Mouse (Mus musculus): ENCODE measurements around the gene Atp6v1a. TPM values are rescaled to one million over a fixed set of nuclear protein-coding genes. Genes with fewer than 3 reads are reported as not detected.

The Atp6v1a gene
- polyA plus RNA-seq, 1 experiment = 87.7 TPM

- Histone ChIP-seq H3K4me3 (ENCODE audit: low read depth, low read length) (no peak overlapping the region), H3K9ac (ENCODE audit: low read depth, poor library complexity, severe bottlenecking) (no peak overlapping the region), H3K9me3 (replicated peaks; ENCODE audit: control insufficient read depth, insufficient read depth, low read length, poor library complexity, severe bottlenecking) (no peaks in the 10 kb centered on the region), H3K36me3 (ENCODE audit: control insufficient read depth, insufficient read depth, low read length, poor library complexity, severe bottlenecking) (no peaks in the 10 kb centered on the region), H3K4me1 (ENCODE audit: control insufficient read depth, insufficient read depth, low read length) (no peaks in the 10 kb centered on the region), H3K27ac (ENCODE audit: insufficient read depth, low read length) (no peak overlapping the region), H3K27me3 (ENCODE audit: control insufficient read depth, insufficient read depth, low read length, poor library complexity, severe bottlenecking) (no peaks in the 10 kb centered on the region)
- no peak for TF ChIP-seq CTCF (IDR thresholded peaks at IDR 0.05; ENCODE audit: low read depth, low read length)
- TF ChIP-seq POLR2A (IDR thresholded peaks at IDR 0.05; ENCODE audit: insufficient read depth, low read length) = no peak
- no peak for TF ChIP-seq EP300 (IDR thresholded peaks at IDR 0.05; ENCODE audit: insufficient read depth, low read depth, low read length)
These were observed 29.5 kb upstream of the Atp6v1a start for GRCm38 (mm10) chr16:44168990-44169389.

DNA sequence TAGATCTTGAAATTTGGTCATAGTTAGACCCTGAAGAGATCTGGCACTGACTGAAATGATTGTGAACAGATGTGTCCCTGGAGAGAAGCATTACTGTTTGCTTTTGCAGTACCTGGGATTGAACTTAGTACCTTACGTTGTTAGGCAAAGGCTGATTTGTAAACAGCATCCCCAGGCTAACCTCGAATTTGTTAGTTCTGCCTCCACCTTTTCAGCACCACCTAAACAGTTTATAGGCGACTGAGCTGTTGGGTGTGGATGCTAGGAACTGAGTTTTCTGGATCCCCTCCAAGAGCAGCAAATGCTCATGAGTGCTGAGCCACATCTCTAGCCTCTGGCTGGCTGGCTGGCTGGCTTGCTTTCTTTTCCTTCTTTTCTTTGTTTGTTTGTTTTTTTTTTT lies 25.7 kb upstream of the Atp6v1a start:
- Histone ChIP-seq H3K27ac (ENCODE audit: insufficient read depth, low read length) (no peak overlapping the region), H3K9ac (ENCODE audit: low read depth, poor library complexity, severe bottlenecking) (no peak overlapping the region), H3K9me3 (replicated peaks; ENCODE audit: control insufficient read depth, insufficient read depth, low read length, poor library complexity, severe bottlenecking) (no peaks in the 10 kb centered on the region), H3K36me3 (ENCODE audit: control insufficient read depth, insufficient read depth, low read length, poor library complexity, severe bottlenecking) (peaks cover under 1% of the 10 kb centered on the region), H3K4me3 (ENCODE audit: low read depth, low read length) (no peak overlapping the region), H3K4me1 (ENCODE audit: control insufficient read depth, insufficient read depth, low read length) (no peaks in the 10 kb centered on the region), H3K27me3 (ENCODE audit: control insufficient read depth, insufficient read depth, low read length, poor library complexity, severe bottlenecking) (no peaks in the 10 kb centered on the region)
- TF ChIP-seq CTCF (IDR thresholded peaks at IDR 0.05; ENCODE audit: low read depth, low read length) = no peak
- no peak for TF ChIP-seq POLR2A (IDR thresholded peaks at IDR 0.05; ENCODE audit: insufficient read depth, low read length)
- no peak for TF ChIP-seq EP300 (IDR thresholded peaks at IDR 0.05; ENCODE audit: insufficient read depth, low read depth, low read length)

DNA sequence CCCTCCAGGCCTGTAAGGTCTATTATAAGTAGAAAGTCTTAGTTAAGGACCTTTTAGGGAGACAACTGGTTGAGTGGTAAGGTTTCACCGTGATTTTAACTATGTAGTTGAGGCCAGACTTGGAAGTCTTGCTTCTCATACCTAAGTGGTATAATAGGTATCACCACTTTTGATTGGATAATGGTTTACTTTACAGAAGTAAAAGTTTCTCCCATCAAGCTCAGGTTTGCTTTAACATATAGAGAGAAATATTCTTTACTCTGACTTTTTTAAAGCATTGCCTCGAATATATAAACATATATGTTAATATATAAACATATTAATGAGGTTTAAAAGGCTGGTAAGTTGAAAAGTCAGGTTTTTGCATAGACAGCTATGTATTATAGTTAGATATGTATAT lies 24.3 kb upstream of the Atp6v1a start:
- Histone ChIP-seq H3K36me3 (ENCODE audit: control insufficient read depth, insufficient read depth, low read length, poor library complexity, severe bottlenecking) (peaks cover 12% of the 10 kb centered on the region), H3K9me3 (replicated peaks; ENCODE audit: control insufficient read depth, insufficient read depth, low read length, poor library complexity, severe bottlenecking) (no peaks in the 10 kb centered on the region), H3K4me3 (ENCODE audit: low read depth, low read length) (no peak overlapping the region), H3K4me1 (ENCODE audit: control insufficient read depth, insufficient read depth, low read length) (no peaks in the 10 kb centered on the region), H3K9ac (ENCODE audit: low read depth, poor library complexity, severe bottlenecking) (no peak overlapping the region), H3K27me3 (ENCODE audit: control insufficient read depth, insufficient read depth, low read length, poor library complexity, severe bottlenecking) (no peaks in the 10 kb centered on the region), H3K27ac (ENCODE audit: insufficient read depth, low read length) (no peak overlapping the region)
- TF ChIP-seq EP300 (IDR thresholded peaks at IDR 0.05; ENCODE audit: insufficient read depth, low read depth, low read length) = no peak
- no peak for TF ChIP-seq POLR2A (IDR thresholded peaks at IDR 0.05; ENCODE audit: insufficient read depth, low read length)
- TF ChIP-seq CTCF (IDR thresholded peaks at IDR 0.05; ENCODE audit: low read depth, low read length) = no peak

GRCm38 (mm10) chr16:44159325-44159724 lies 19.8 kb upstream of the Atp6v1a start:
- Histone ChIP-seq H3K9ac (ENCODE audit: low read depth, poor library complexity, severe bottlenecking) (no peak overlapping the region), H3K27me3 (ENCODE audit: control insufficient read depth, insufficient read depth, low read length, poor library complexity, severe bottlenecking) (no peaks in the 10 kb centered on the region), H3K27ac (ENCODE audit: insufficient read depth, low read length) (no peak overlapping the region), H3K4me3 (ENCODE audit: low read depth, low read length) (no peak overlapping the region), H3K4me1 (ENCODE audit: control insufficient read depth, insufficient read depth, low read length) (no peaks in the 10 kb centered on the region), H3K9me3 (replicated peaks; ENCODE audit: control insufficient read depth, insufficient read depth, low read length, poor library complexity, severe bottlenecking) (no peaks in the 10 kb centered on the region), H3K36me3 (ENCODE audit: control insufficient read depth, insufficient read depth, low read length, poor library complexity, severe bottlenecking) (peaks cover 31% of the 10 kb centered on the region)
- no peak for TF ChIP-seq CTCF (IDR thresholded peaks at IDR 0.05; ENCODE audit: low read depth, low read length)
- no peak for TF ChIP-seq POLR2A (IDR thresholded peaks at IDR 0.05; ENCODE audit: insufficient read depth, low read length)
- TF ChIP-seq EP300 (IDR thresholded peaks at IDR 0.05; ENCODE audit: insufficient read depth, low read depth, low read length) = no peak

GRCm38 (mm10) chr16:44154497-44155057 lies 15.1 kb upstream of the Atp6v1a start:
- no peaks in the 10 kb centered on the region for H3K4me1 ChIP-seq (ENCODE audit: control insufficient read depth, insufficient read depth, low read length)
- H3K9me3 ChIP-seq (replicated peaks; ENCODE audit: control insufficient read depth, insufficient read depth, low read length, poor library complexity, severe bottlenecking) = no peaks in the 10 kb centered on the region
- no peak overlapping the region for H3K27ac ChIP-seq (ENCODE audit: insufficient read depth, low read length)
- TF ChIP-seq EP300 (IDR thresholded peaks at IDR 0.05; ENCODE audit: insufficient read depth, low read depth, low read length) (no peak), POLR2A (IDR thresholded peaks at IDR 0.05; ENCODE audit: insufficient read depth, low read length) (no peak), CTCF (IDR thresholded peaks at IDR 0.05; ENCODE audit: low read depth, low read length) (peak; percentile 6)
- peaks cover 27% of the 10 kb centered on the region for H3K36me3 ChIP-seq (ENCODE audit: control insufficient read depth, insufficient read depth, low read length, poor library complexity, severe bottlenecking)
- H3K27me3 ChIP-seq (ENCODE audit: control insufficient read depth, insufficient read depth, low read length, poor library complexity, severe bottlenecking) = no peaks in the 10 kb centered on the region
- H3K9ac ChIP-seq (ENCODE audit: low read depth, poor library complexity, severe bottlenecking) = no peak overlapping the region
- no peak overlapping the region for H3K4me3 ChIP-seq (ENCODE audit: low read depth, low read length)

DNA sequence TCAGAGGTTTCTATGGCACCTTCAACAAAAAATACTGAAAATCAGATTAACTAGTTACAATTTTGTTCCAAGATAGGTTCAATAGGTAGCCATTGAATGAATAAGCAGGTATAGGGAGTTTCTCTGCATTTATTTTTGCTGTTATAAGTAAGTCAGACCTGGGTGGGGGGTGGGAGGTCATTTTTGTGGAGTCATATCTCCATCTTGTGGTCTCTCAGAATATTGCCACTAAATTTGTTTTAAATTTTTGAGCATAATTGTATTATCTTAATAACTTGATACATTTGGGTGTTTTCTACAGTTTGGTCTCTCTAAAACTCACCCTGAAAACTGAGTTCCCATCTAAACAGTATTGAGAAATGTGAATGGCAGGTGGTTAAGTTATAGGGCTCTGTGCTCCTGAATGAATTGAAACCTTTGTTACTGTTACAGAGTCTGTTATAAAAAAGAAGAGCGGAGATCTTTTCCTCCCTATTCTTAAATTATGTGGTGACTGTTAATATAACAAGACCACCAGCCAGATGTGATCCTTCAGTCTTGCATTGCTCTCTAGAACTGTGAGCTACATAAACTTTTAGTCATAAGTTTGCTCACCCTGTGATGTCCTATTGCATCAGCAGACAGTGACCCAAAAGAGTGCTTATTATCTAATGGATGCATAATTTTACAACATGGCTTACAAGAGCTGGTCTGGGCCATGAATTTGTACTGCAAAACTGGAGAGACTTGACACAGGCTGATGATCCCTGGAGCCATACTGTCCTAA lies 9.7 kb upstream of the Atp6v1a start:
- Histone ChIP-seq H3K27me3 (ENCODE audit: control insufficient read depth, insufficient read depth, low read length, poor library complexity, severe bottlenecking) (no peaks in the 10 kb centered on the region), H3K9ac (ENCODE audit: low read depth, poor library complexity, severe bottlenecking) (no peak overlapping the region), H3K4me3 (ENCODE audit: low read depth, low read length) (no peak overlapping the region), H3K9me3 (replicated peaks; ENCODE audit: control insufficient read depth, insufficient read depth, low read length, poor library complexity, severe bottlenecking) (no peaks in the 10 kb centered on the region), H3K4me1 (ENCODE audit: control insufficient read depth, insufficient read depth, low read length) (no peaks in the 10 kb centered on the region), H3K27ac (ENCODE audit: insufficient read depth, low read length) (no peak overlapping the region), H3K36me3 (ENCODE audit: control insufficient read depth, insufficient read depth, low read length, poor library complexity, severe bottlenecking) (peaks cover 3% of the 10 kb centered on the region; the same call in 1 of the 2 replicates)
- TF ChIP-seq POLR2A (IDR thresholded peaks at IDR 0.05; ENCODE audit: insufficient read depth, low read length) = no peak
- TF ChIP-seq EP300 (IDR thresholded peaks at IDR 0.05; ENCODE audit: insufficient read depth, low read depth, low read length) = no peak
- TF ChIP-seq CTCF (IDR thresholded peaks at IDR 0.05; ENCODE audit: low read depth, low read length) = no peak

All from ES-Bruce4 (cell line).